Mouse (Mus musculus) neural tube, embryonic 12.5 days (tissue): ENCODE results near the gene Gm6268. TPM values are rescaled to one million over a fixed set of nuclear protein-coding genes. Genes with fewer than 3 reads are reported as not detected.

Experiments
- microRNA-seq: library from miRNA; unstranded; fragments of <30 nt; microRNA quantifications from one replicate; pipeline ENCODE4, GENCODE M21; 2017
- polyA plus RNA-seq: library from polyadenylated mRNA; unstranded; fragments of >200 nt; fragmentation: Nextera tagmentation; extraction: Ambion mirVana; gene quantifications from 2 replicates; pipeline ENCODE4 v1.2.1, GENCODE M21; 2016

The Gm6268 gene
- polyA plus RNA-seq, 1 experiment from 2014 or later, result not detected

Small RNA genes within 50 kb of the gene (microRNA-seq; reads per million reads assigned to microRNA genes)
- gene Gm44485, result not detected

Other genes with a start within 250 kb of the Gm6268 start
- gene Zcchc12, start 205.4 kb upstream of the Gm6268 start, polyA plus RNA-seq, result 31.9 and 33.0 TPM in 2 replicates
- 0.74 and 1.1 TPM in 2 replicates for gene Lonrf3, start 72.9 kb upstream of the Gm6268 start, polyA plus RNA-seq
- not detected in 2 replicates for gene Gm14569, start 90.5 kb downstream of the Gm6268 start, polyA plus RNA-seq
- 393 TPM in 2 replicates for gene Pgrmc1, start 196.9 kb downstream of the Gm6268 start, polyA plus RNA-seq
- 4.0 and 4.2 TPM in 2 replicates for gene Akap17b, start 244.1 kb downstream of the Gm6268 start, polyA plus RNA-seq